Mouse (Mus musculus) adrenal gland (tissue): Measurements from ENCODE around the gene Endou.

Experiments used
- intact Hi-C: fragments of 180-260 bp; cut with DNase I; formaldehyde crosslinking; loops from one replicate; pipeline ENCODE4 v1.15.1; 2025

The Endou gene

DNA sequence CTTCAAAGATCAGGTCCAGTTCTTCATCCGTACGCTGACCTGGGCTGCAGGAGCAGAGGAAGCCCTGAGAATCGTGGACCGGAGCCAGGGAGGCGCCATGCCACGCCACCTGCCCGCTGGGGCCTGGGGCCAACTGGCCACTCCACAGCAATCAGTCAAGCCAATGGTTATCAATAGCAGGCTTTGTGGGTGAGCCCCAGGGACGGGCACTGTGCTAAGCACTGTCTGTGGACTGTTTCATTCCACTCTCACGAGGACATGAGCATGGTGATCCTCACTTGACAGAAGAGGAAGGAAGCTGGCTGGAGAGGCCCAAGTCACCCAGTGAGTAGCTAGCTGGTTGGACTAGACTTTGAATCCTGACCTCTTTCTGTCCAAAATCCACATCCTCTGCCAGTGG is 28.9 kb upstream of the Endou start:
- intact Hi-C loops, result no loop called here

- intact Hi-C loops, result no loop called here
These were observed 24.2 kb upstream of the Endou start for GRCm38 (mm10) chr15:97755361-97755760.

DNA sequence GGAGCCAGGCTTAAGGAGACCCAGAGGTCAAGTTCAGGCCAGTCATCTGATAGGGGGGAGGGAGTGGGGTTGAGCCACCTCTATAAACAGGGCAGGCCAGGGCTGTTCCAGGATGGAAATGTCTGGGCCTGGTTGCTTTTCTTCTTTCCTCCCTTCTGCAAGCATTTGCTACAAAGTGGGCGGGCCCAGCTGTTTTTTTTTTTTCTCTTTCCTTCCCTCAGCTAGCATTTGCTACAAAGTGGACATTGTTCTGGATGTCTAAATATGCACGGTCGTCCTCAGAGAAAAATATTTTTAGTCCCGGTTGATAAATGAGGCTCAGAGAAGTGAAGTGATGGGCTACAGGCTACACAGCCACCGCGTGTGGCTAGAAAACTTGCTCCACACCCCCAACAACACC is 23.3 kb upstream of the Endou start:
- intact Hi-C loops, result no loop called here

DNA sequence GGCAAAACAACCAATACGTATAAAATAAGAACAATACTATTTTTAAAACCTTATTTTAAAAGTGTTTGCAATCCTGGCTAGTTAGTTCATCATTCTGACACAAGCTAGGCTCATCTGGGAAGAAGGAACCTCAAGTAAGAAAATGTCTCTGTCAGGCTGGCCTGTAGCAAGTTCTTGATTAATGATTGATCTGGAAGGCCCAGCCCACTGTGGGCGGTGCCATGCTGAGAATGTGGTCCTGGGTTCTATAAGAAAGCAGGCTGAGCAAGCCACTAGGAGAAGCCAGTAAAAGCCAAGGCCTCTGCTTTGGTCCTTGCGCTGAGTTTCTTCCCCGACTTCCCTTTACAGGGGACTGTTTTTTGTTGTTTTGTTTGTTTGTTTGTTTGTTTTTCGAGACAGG is 21.4 kb upstream of the Endou start:
- intact Hi-C loops, result no loop called here

DNA sequence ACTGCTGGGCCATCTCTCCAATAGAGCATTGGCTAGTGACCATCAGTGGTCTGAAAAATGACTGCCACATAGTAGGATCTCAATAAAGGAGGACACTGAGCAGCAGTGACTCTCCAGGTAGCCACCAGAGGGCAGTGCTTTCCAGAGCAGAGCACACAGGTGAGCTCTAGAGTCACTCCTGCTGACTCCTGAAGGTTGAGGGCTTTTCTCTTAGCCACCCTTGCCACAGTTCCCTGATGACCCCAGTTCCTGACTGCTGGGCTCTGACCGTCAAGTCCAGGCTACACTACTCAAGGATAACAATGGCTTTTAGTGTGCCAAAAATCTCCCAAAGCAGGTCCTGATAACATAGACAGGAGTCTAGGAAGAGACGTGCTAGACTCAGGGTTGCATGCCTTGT is 20.5 kb upstream of the Endou start:
- intact Hi-C loops, result no loop called here

- intact Hi-C loops, result no loop called here
These were observed 19.6 kb upstream of the Endou start for GRCm38 (mm10) chr15:97750697-97751096.

DNA sequence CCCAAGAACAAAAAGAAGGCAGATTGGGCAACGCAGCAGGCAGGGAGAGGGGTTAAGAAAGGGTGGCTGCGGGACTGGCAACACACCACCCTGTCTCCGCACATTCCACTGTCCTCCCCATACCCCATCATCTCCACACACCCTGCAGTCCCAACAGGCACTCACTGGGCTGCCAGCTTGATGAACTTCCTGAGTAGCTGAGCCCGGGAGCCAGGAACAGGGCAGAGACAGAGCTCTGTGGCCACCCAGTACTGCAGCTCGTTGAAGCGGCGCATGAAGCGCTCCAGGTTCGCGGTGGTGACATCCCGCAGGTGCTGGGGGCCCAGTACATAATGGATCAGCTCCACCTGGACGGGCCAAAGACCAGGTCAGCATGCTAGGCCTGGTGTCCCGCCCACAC is 18.7 kb upstream of the Endou start:
- intact Hi-C loops, result no loop called here

DNA sequence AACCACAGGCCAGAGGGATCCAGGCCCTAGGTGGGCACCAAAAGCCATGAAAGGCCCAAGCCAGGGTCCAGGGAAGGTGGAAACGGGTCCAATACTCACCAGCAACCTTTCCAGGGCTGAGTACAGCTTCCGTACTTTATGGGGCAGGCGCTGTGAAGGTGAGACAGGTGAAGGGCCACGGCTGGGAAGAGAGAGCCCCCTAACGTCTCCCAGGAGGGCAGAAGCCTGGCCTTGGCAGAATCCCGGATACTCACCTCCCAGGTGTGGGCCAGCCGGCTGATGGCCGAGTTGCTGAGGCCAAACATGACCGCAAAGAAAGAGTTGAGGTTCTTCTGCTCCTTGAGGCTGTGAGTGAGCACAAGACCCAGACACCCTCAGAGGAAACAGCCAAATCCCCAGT is 18.3 kb upstream of the Endou start:
- intact Hi-C loops, result no loop called here

- intact Hi-C loops, result no loop called here
These were observed 17.8 kb upstream of the Endou start for GRCm38 (mm10) chr15:97748964-97749363.

DNA sequence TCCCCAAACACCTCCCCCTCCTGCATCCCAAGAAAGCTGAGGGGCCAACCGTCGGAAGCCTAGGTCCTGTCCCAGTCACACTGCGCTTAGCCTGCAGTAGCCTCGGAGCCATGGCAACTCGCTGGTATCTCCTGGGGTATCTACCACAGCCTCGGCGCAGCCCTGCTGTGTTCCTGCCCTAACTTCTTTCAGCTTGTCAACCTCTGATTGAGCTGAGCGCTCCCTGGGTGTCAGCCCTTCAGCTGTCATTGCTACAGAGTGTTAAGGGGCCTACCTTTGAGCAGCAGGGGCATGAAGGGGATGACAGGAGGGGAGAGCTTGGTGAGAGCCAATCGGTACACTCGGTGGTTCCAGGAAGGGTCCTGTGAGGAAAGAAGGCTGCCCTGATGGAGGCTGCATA is 17.2 kb upstream of the Endou start:
- intact Hi-C loops, result no loop called here

GRCm38 (mm10) chr15:97747486-97747885 is 16.3 kb upstream of the Endou start:
- intact Hi-C loops, result no loop called here

DNA sequence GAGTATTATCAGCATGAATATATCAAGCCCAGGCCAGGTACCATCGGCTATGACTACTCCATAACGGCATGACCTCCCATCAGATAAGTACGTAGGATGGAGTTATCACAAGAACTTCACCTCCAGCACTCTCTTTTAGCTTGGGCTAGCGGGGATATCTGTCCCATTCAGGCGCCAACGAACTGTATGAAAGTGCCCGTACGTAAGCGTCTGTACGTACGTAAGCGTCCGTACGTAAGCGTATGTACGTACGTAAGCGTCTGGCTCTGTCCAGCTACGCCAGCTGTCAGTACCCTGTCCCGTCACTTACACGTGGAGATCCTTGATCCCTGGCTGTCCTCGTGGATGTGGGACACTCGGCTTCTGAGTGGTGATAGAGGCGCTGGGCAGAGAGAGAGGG is 15.6 kb upstream of the Endou start:
- intact Hi-C loops, result no loop called here

DNA sequence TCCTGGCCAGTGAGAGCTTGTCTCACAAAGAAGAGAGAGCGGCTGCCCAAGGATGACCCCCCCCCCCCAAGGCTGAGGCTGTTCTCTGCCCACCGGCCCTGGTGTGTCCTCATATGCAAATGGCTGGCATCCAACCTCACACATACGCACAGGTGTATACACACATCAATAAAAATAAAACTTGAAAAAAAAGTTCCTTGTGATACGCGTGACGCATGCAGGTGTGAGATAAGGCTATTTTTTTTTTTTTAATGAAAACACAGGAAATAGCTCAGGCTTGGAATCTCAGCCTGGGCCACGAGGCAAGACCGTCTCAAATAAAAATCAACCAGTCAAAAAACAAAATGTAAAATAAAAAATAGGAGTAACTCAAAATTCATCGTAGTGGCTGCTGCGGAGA is 15.1 kb upstream of the Endou start:
- intact Hi-C loops, result no loop called here

GRCm38 (mm10) chr15:97745331-97745730 is 14.2 kb upstream of the Endou start:
- intact Hi-C loops, result no loop called here

DNA sequence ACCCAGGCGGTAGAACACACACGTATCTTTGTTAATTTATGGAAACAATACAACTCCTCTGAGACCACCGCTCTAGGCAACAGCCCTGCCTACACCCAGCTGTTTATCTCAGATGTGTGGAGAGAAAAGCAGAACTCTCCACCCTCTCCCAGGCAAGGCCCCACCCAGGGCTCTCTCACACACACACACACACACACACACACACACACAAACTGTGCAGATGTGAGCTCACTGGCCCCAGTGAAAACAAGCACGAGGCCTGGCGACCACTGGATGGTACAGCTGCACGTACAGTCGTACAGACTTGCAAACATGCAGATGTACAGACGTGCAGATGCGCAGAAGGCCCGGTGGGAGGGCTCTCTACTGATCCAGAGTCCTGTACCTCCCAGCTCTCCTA is 13.8 kb upstream of the Endou start:
- intact Hi-C loops, result no loop called here

DNA sequence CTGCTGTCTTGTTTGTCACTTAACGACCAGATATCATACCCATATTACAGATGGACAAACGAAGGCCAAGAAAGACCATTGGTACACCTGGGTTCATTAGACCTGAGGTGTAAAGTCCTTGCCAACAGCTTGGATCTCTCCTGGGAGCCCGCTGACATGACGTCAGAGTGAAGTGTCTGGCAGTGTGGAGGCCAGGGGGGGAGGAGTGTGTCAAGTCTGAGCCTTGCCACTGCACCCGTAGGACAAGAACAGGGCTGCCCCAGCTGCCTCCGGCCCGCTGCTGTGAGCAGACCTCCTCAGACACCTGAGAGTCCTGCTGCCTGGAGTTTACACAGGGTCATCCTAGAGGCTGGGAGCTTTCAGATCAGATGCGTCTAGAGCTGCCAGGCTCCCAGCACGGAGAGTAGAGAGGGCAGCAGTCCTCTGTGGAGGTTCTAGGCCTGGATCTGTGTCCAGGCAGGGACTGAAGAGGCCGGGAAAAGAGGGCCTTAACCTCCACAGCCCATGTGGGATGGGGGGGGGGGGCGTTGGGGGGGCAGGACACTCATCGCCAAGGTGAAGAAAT is 12.9 kb upstream of the Endou start:
- intact Hi-C loops, result no loop called here

GRCm38 (mm10) chr15:97743210-97743609 is 12.1 kb upstream of the Endou start:
- intact Hi-C loops, result no loop called here

- intact Hi-C loops, result no loop called here
These were observed 11.5 kb upstream of the Endou start for GRCm38 (mm10) chr15:97742600-97742999.

DNA sequence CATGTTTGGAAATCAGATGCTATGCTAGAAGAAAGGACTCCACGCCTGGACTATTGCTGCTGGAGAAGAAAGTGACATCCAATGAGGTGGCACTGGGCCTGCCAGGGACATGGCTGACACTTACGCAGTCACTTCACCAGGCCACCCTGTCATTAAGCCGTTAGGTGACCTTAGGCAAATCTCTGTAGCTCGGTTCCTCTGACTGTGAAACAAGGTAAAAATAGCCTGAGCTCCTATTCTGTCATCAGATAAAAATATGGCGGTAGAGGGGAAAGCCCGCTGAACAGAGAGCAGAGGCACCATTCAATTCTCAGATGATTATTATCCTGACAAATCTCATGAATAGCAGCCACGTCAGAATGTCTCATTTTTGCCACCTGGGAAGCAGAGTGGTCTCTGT is 10.9 kb upstream of the Endou start:
- intact Hi-C loops, result no loop called here

GRCm38 (mm10) chr15:97741662-97742061 is 10.5 kb upstream of the Endou start:
- intact Hi-C loops, result no loop called here

- intact Hi-C loops, result no loop called here
These were observed 9.2 kb upstream of the Endou start for GRCm38 (mm10) chr15:97740283-97740732.

- intact Hi-C loops, result no loop called here
These were observed 7.8 kb upstream of the Endou start for GRCm38 (mm10) chr15:97738923-97739322.

DNA sequence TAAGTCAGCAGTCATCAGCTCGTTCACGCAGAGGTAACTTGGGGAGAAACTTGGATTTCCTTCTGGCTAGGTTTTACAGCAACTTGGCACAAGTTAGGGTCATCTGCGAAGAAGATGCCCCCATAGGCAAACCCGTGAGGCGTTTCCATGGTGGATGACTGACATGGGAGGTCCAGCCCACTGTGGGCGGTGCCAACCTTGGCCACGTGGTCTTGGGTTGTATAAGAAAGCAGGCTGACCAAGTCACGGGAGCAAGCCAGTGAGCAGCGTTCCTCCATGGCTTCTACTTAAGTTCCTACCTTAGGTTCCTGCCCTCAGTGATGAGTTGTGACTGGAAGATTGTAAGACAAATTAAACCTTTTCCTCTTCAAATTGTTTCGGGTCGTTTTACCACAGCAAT is 849 bp upstream of the Endou start:
- intact Hi-C loops, result no loop called here

GRCm38 (mm10) chr15:97730365-97730764 is 774 bp downstream of the Endou start:
- intact Hi-C loops, result no loop called here
